Mouse (Mus musculus) CH12.LX (cell line): ENCODE results near the gene Tmprss5. TPM values are rescaled to one million over a fixed set of nuclear protein-coding genes. Genes with fewer than 3 reads are reported as not detected.

Experiments used
- DNase-seq: peaks from one replicate; pipeline ENCODE4 v3.0.0-alpha.2; 2013; ENCODE audit errors: extremely low read depth
- H3K27ac ChIP-seq: 2 replicates; pipeline ENCODE4 v1.5.1; 2012; ENCODE audit warnings: low read depth, mild to moderate bottlenecking, control low read depth, moderate library complexity; ENCODE audit not compliant: insufficient read depth
- H3K27me3 ChIP-seq: replicated peaks from 2 replicates; pipeline ENCODE3; 2012; ENCODE audit warnings: inconsistent platforms
- H3K36me3 ChIP-seq, 2 experiments: replicated peaks in 1 of 2; 2 replicates each; pipeline versions ENCODE3 to v1.6.1; 2012; ENCODE audit warnings: inconsistent platforms in 1 of 2, low read length in 1 of 2, mild to moderate bottlenecking in 1 of 2, mixed read lengths in 1 of 2, moderate library complexity in 1 of 2; ENCODE audit not compliant: control insufficient read depth in 1 of 2, insufficient read depth in 1 of 2
- H3K4me1 ChIP-seq, 2 experiments: 2 replicates each; pipeline ENCODE4 v1.6.1; 2012; ENCODE audit warnings: inconsistent platforms in 1 of 2, moderate library complexity in 1 of 2; ENCODE audit not compliant: insufficient read depth in 2 of 2, control insufficient read depth in 1 of 2
- H3K4me2 ChIP-seq: 2 replicates; pipeline ENCODE4 v1.6.1; 2012; ENCODE audit warnings: low read depth, mild to moderate bottlenecking, control low read depth; ENCODE audit not compliant: poor library complexity, insufficient read depth, severe bottlenecking
- H3K4me3 ChIP-seq, 3 experiments: fragments of 150-350 bp in 1 of 3; sonication (generic) in 1 of 3; replicated peaks in 1 of 3; 2 replicates each; pipeline versions ENCODE3 to v1.5.1; 2011 to 2012; ENCODE audit warnings: low read depth in 2 of 3, low read length in 2 of 3, mild to moderate bottlenecking in 2 of 3, moderate library complexity in 2 of 3, control low read depth in 1 of 3, improper control_type of control experiment in 1 of 3, inconsistent platforms in 1 of 3, mixed read lengths in 1 of 3; ENCODE audit not compliant: poor library complexity in 1 of 3
- H3K79me2 ChIP-seq: replicated peaks from 2 replicates; pipeline ENCODE4 v1.6.1; 2012; ENCODE audit warnings: mild to moderate bottlenecking, moderate library complexity; ENCODE audit not compliant: control insufficient read depth, poor library complexity, insufficient read depth, severe bottlenecking; ENCODE audit errors: extremely low read depth
- H3K9ac ChIP-seq: 2 replicates; pipeline ENCODE4 v1.6.1; 2012; ENCODE audit warnings: low read depth, mild to moderate bottlenecking, control low read depth, moderate library complexity; ENCODE audit not compliant: insufficient read depth
- H3K9me3 ChIP-seq: replicated peaks from 2 replicates; pipeline ENCODE3; 2012; ENCODE audit warnings: low read length, inconsistent platforms, mixed read lengths
- CHD2 ChIP-seq: IDR thresholded peaks from 2 replicates; pipeline ENCODE4 v1.6.1; 2011; ENCODE audit warnings: low read length, improper control_type of control experiment
- CTCF ChIP-seq, 2 experiments: IDR thresholded peaks in 1 of 2; conservative IDR thresholded peaks in 1 of 2; 2 replicates each; pipeline ENCODE4 v1.5.1; 2011 to 2012; ENCODE audit warnings: low read depth in 2 of 2, low read length in 2 of 2, improper control_type of control experiment in 1 of 2, inconsistent platforms in 1 of 2, mild to moderate bottlenecking in 1 of 2, moderate library complexity in 1 of 2
- E2F4 ChIP-seq: IDR thresholded peaks from 2 replicates; pipeline ENCODE4 v1.6.1; 2011; ENCODE audit warnings: low read depth, low read length, improper control_type of control experiment; ENCODE audit not compliant: insufficient replicate concordance
- ETS1 ChIP-seq: conservative IDR thresholded peaks from 2 replicates; pipeline ENCODE4 v1.6.1; 2012; ENCODE audit warnings: low read depth, mild to moderate bottlenecking, inconsistent platforms, low read length, improper control_type of control experiment, moderate library complexity
- GABPA ChIP-seq: IDR thresholded peaks from 2 replicates; pipeline ENCODE4 v1.6.1; 2012; ENCODE audit warnings: low read depth, low read length, improper control_type of control experiment, inconsistent platforms; ENCODE audit not compliant: insufficient replicate concordance
- HCFC1 ChIP-seq: IDR thresholded peaks from 2 replicates; pipeline ENCODE4 v1.6.1; 2012; ENCODE audit warnings: low read depth, mild to moderate bottlenecking, inconsistent platforms, low read length, improper control_type of control experiment
- IRF4 ChIP-seq: IDR thresholded peaks from 2 replicates; pipeline ENCODE4 v1.6.1; 2014; ENCODE audit warnings: low read depth, mild to moderate bottlenecking, inconsistent platforms, low read length, improper control_type of control experiment
- JUN ChIP-seq: IDR thresholded peaks from 2 replicates; pipeline ENCODE4 v1.6.1; 2011; ENCODE audit warnings: low read depth, mild to moderate bottlenecking, low read length, improper control_type of control experiment, moderate library complexity; ENCODE audit not compliant: insufficient read depth
- JUND ChIP-seq: conservative IDR thresholded peaks from 2 replicates; pipeline ENCODE4 v1.6.1; 2011; ENCODE audit warnings: low read depth, low read length, improper control_type of control experiment
- KAT2A ChIP-seq: IDR thresholded peaks from 2 replicates; pipeline ENCODE4 v1.6.1; 2012; ENCODE audit warnings: low read length, improper control_type of control experiment, inconsistent platforms; ENCODE audit not compliant: insufficient replicate concordance
- MAFK ChIP-seq: IDR thresholded peaks from 2 replicates; pipeline ENCODE4 v1.6.1; 2011; ENCODE audit warnings: low read length, improper control_type of control experiment; ENCODE audit not compliant: insufficient replicate concordance
- MAX ChIP-seq: IDR thresholded peaks from 2 replicates; pipeline ENCODE4 v1.6.1; 2011; ENCODE audit warnings: low read length, improper control_type of control experiment
- MAZ ChIP-seq: IDR thresholded peaks from 2 replicates; pipeline ENCODE4 v1.6.1; 2012; ENCODE audit warnings: low read depth, mild to moderate bottlenecking, inconsistent platforms, low read length, improper control_type of control experiment, moderate library complexity
- MEF2A ChIP-seq: IDR thresholded peaks from 2 replicates; pipeline ENCODE4 v1.6.1; 2014; ENCODE audit warnings: low read depth, mild to moderate bottlenecking, inconsistent platforms, low read length, improper control_type of control experiment, borderline replicate concordance
- MYC ChIP-seq: IDR thresholded peaks from 2 replicates; pipeline ENCODE4 v1.6.1; 2011; ENCODE audit warnings: low read depth, mild to moderate bottlenecking, improper control_type of control experiment, low read length
- NELFE ChIP-seq: IDR thresholded peaks from 2 replicates; pipeline ENCODE4 v1.6.1; 2011; ENCODE audit warnings: low read depth, low read length, improper control_type of control experiment
- NRF1 ChIP-seq: IDR thresholded peaks from 2 replicates; pipeline ENCODE4 v1.6.1; 2014; ENCODE audit warnings: low read depth, mild to moderate bottlenecking, inconsistent platforms, low read length, improper control_type of control experiment, moderate library complexity
- PAX5 ChIP-seq: IDR thresholded peaks from 2 replicates; pipeline ENCODE4 v1.6.1; 2012; ENCODE audit warnings: low read length, inconsistent platforms, mixed read lengths
- POLR2A ChIP-seq: IDR thresholded peaks from 2 replicates; pipeline ENCODE4 v1.6.1; 2011; ENCODE audit warnings: low read depth, mild to moderate bottlenecking, improper control_type of control experiment, low read length
- POLR2AphosphoS2 ChIP-seq: IDR thresholded peaks from 2 replicates; pipeline ENCODE4 v1.6.1; 2011; ENCODE audit warnings: low read depth, low read length, improper control_type of control experiment
- RCOR1 ChIP-seq: conservative IDR thresholded peaks from 2 replicates; pipeline ENCODE4 v1.6.1; 2012; ENCODE audit warnings: low read depth, mild to moderate bottlenecking, inconsistent platforms, low read length, improper control_type of control experiment
- SMC3 ChIP-seq: IDR thresholded peaks from 2 replicates; pipeline ENCODE4 v1.6.1; 2011; ENCODE audit warnings: low read depth, low read length, improper control_type of control experiment
- TBP ChIP-seq: conservative IDR thresholded peaks from 2 replicates; pipeline ENCODE4 v1.6.1; 2011; ENCODE audit warnings: low read depth, low read length, improper control_type of control experiment
- TCF12 ChIP-seq: IDR thresholded peaks from 2 replicates; pipeline ENCODE4 v1.6.1; 2014; ENCODE audit warnings: low read depth, mild to moderate bottlenecking, inconsistent platforms, low read length, improper control_type of control experiment
- UBTF ChIP-seq: IDR thresholded peaks from 2 replicates; pipeline ENCODE4 v1.6.1; 2012; ENCODE audit warnings: low read depth, mild to moderate bottlenecking, inconsistent platforms, low read length, improper control_type of control experiment, moderate library complexity
- USF1 ChIP-seq: IDR thresholded peaks from 2 replicates; pipeline ENCODE4 v1.6.1; 2014; ENCODE audit warnings: low read depth, mild to moderate bottlenecking, inconsistent platforms, low read length, improper control_type of control experiment
- ZC3H11A ChIP-seq: IDR thresholded peaks from 2 replicates; pipeline ENCODE4 v1.6.1; 2012; ENCODE audit warnings: low read depth, mild to moderate bottlenecking, inconsistent platforms, low read length, improper control_type of control experiment
- ZKSCAN1 ChIP-seq: IDR thresholded peaks from 2 replicates; pipeline ENCODE4 v1.6.1; 2012; ENCODE audit warnings: low read depth, inconsistent platforms, low read length, improper control_type of control experiment, borderline replicate concordance
- ZMIZ1 ChIP-seq: IDR thresholded peaks from 2 replicates; pipeline ENCODE4 v1.6.1; 2012; ENCODE audit warnings: low read depth, mild to moderate bottlenecking, inconsistent platforms, low read length, improper control_type of control experiment
- ZNF384 ChIP-seq: IDR thresholded peaks from 2 replicates; pipeline ENCODE4 v1.6.1; 2012; ENCODE audit warnings: low read depth, low read length, improper control_type of control experiment, inconsistent platforms
- dilution Hi-C: fragments of 300-500 bp; cut with MboI; formaldehyde crosslinking; loops from 2 replicates; pipeline ENCODE4 v1.14.3; 2020; ENCODE audit warnings: low sequenced_read_pairs; ENCODE audit not compliant: extremely low pct_unique_long_range_greater_than_20kb, extremely low pct_ligation_motif_present
- in situ Hi-C: fragments of 300-500 bp; cut with MboI; formaldehyde crosslinking; loops from 3 replicates; pipeline ENCODE4 v1.14.3; 2019; ENCODE audit warnings: low sequenced_read_pairs, low pct_ligation_motif_present, low pct_unique_long_range_greater_than_20kb, mixed read lengths
- polyA plus RNA-seq: library from polyadenylated mRNA; unstranded; fragments of >175 nt; gene quantifications from 2 replicates; pipeline ENCODE4 v1.2.1, GENCODE M21; 2012; ENCODE audit warnings: low read depth; ENCODE audit not compliant: insufficient read length
- total RNA-seq, 2 experiments: library from RNA; depleted of rRNA; stranded (reverse); fragments of 300-350 nt in 1 of 2; fragments of >200 nt in 1 of 2; gene quantifications; 2 replicates each; pipeline ENCODE4 v1.2.3; 2012 to 2014

Gene Tmprss5
- total and polyA plus RNA-seq, 3 experiments: not detected

GRCm38 (mm10) chr9:49054028-49054427 lies 27.0 kb upstream of the Tmprss5 start:
- H3K27me3 ChIP-seq: no peaks in the 10 kb centered on the region
- no peak for TF ChIP-seq JUND
- H3K79me2 ChIP-seq: peaks cover 10% of the 10 kb centered on the region
- no peak for DNase-seq
- H3K9ac ChIP-seq: no peak overlapping the region
- peaks cover 0 to 34% of the 10 kb centered on the region in 2 experiments; a peak in 3 of 4 replicates for H3K4me1 ChIP-seq
- H3K36me3 ChIP-seq: peaks cover 10 to 12% of the 10 kb centered on the region in 2 experiments
- no peak overlapping the region for H3K27ac ChIP-seq
- H3K4me2 ChIP-seq: no peak overlapping the region
- in situ Hi-C loops (no loop called here), dilution Hi-C loops (no loop called here)
- H3K9me3 ChIP-seq: no peaks in the 10 kb centered on the region
- H3K4me3 ChIP-seq: no peak overlapping the region

GRCm38 (mm10) chr9:49055333-49056205 lies 25.5 kb upstream of the Tmprss5 start, which contains the start of gene Zw10:
TSS of gene Zw10 (plus strand) at chr9:49055613.
- peak within 1 kb of the TSS; percentile 66 for H3K9ac ChIP-seq
- H3K36me3 ChIP-seq: peaks cover 19 to 24% of the 10 kb centered on the region in 2 experiments
- peak within 1 kb of the TSS; percentile 97 for H3K4me2 ChIP-seq
- H3K79me2 ChIP-seq: peaks cover 10% of the 10 kb centered on the region
- no peaks in the 10 kb centered on the region for H3K9me3 ChIP-seq
- peaks cover 0 to 31% of the 10 kb centered on the region in 2 experiments; a peak in 3 of 4 replicates for H3K4me1 ChIP-seq
- no peaks in the 10 kb centered on the region for H3K27me3 ChIP-seq
- peak; percentile 96 for DNase-seq
- in situ Hi-C loops: no loop called here
- H3K27ac ChIP-seq: peak within 1 kb of the TSS; percentile 7; the same call in 1 of the 2 replicates
- dilution Hi-C loops: no loop called here
- H3K4me3 ChIP-seq: peak within 1 kb of the TSS; percentile 72 to 80 (median 75)
- TF ChIP-seq PAX5 (no peak), GABPA (peak; percentile 42; the same call in 1 of the 2 replicates), ETS1 (no peak), MEF2A (peak; percentile 39; the same call in 1 of the 2 replicates), ZC3H11A (no peak), MAZ (no peak), POLR2A (peak; percentile 79), CHD2 (no peak), KAT2A (peak; percentile 89; the same call in 1 of the 2 replicates), NELFE (peak; percentile 67), POLR2AphosphoS2 (no peak), TCF12 (peak; percentile 84; the same call in 1 of the 2 replicates), SMC3 (no peak), JUND (no peak), ZNF384 (peak; percentile 88), UBTF (no peak), CTCF (conservative IDR thresholded peaks at IDR 0.05 in 1 of 2, IDR thresholded peaks at IDR 0.05 in 1 of 2; ENCODE audit: low read depth in 2 of 2, low read length in 2 of 2) (no peak), RCOR1 (no peak), E2F4 (peak; percentile 93; the same call in 1 of the 2 replicates), MYC (0 out of 2 replicates have a peak, but pooled peaks have one; percentile 5), HCFC1 (peak; percentile 97), ZMIZ1 (peak; percentile 51; the same call in 1 of the 2 replicates), NRF1 (peak; percentile 87), ZKSCAN1 (no peak), JUN (no peak), TBP (0 out of 2 replicates have a peak, but pooled peaks have one; percentile 21), MAX (0 out of 2 replicates have a peak, but pooled peaks have one; percentile 31), MAFK (no peak), USF1 (no peak), IRF4 (0 out of 2 replicates have a peak, but pooled peaks have one; percentile 21)
